Mouse (Mus musculus): ENCODE results near the gene Tm7sf2.

Tm7sf2 gene

DNA sequence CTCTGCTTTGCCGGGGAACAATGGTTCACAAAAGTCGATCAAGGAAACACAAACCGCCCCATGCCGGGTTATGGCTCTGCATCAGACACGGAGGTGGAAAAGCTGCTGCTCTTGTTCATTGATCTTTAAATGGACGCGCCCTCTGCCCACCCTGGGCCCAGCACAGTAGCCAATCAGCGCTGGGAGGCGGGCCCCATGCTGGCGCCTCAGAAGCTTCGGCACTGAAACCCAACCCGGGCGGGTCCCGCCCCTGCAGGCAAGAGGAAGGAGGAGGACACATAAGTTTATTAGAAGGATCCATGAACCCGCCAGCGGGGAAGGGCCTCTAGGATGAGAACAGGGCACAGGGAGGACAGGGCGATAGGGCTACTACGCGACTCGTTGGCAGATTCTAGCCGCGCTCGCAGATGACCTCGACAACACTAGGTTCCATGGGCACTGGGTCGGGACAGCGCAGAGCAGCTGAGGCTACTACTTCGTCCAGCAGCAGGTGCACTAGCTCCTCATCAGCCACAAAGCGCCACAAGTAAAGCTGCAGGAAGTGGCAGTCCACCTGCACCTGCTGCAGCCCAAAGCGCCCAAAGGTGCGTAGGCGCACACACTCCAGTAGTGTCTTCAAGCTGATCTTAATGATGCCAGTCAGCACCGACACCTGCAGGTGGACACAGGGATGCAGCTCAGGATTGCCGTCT lies at the start of gene Tm7sf2:
Tm7sf2 (minus strand) TSS at position 650 of the 692 bp plus-strand sequence.
- DNase-seq (ENCODE audit: extremely low read depth, low read depth, low spot score): no peak

DNA sequence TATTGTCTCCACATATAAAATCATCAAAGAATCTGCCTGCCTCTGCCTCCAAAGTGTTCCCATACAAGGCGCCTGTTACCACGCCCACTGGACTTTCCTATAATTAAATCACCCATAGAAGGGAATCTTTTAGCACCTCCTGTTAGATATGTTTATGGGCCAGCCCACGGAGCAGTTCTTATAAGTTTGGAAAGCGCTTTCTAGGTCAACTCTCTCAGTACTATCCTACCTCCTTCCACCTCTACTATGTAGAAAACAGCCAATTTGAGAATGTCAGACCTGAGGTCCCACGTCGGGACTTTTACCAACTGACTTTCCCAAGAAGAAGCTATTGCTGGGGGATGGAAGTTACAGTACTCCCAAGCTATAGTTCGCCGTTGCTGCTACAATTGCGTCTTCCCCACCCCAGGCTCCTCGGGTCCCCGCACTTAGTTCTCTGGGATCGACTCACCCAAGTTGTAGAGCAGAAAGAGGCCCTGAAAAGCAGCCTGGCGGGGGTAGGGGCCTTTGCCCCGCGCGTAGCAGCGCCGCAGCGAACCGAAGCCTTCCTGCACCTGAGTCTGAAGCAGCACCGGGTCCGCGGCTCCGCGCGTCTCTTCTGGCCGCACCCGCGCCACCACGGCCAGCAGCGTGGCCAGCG lies 49.3 kb upstream of the Tm7sf2 start:
- no peak for DNase-seq (ENCODE audit: extremely low read depth, low read depth, low spot score)

DNA sequence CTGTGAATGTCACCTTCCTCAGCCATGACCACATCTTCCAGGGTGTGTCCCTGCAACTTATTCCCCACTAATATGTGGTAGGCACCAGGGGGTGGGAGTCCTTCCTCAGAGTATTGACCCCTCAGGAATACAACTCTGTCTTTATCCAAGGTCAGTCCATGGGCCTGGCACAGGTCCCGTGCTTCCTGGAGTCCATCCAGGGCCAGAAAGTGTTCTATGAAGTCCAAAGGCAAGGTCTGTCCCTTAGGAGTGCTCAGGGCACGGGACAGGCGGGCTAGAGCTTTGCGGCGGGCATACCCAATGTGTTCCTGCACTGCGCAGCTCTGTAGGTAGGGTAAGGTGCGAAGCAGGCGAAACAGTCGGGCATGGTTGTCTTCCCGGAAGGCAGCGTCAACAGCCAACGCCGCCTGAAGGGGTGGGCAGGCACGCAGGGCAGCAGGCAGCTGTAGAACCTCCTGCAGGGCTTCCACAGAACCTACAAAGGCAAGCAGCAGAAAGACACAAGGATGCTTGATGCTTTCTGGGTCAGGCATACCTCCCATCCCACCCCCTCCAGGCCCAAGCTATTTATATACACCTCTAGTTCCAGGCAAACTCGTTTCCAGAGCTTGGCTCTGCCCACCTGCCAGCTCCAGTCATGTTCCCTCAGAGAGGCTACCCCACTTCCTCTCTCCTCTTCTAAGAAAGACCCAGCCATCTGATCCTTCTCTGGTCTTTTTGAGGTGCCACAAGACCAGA lies 48.1 kb upstream of the Tm7sf2 start:
- no peak for DNase-seq (ENCODE audit: extremely low read depth, low read depth, low spot score)

- no peak for DNase-seq (ENCODE audit: extremely low read depth, low read depth, low spot score)
Measured at GRCm38 (mm10) chr19:6113116-6113515, 44.9 kb upstream of the Tm7sf2 start.

GRCm38 (mm10) chr19:6105586-6105985 lies 37.4 kb upstream of the Tm7sf2 start, which contains the start of gene Naaladl1:
Gene Naaladl1 (plus strand): TSS chr19:6105782.
- DNase-seq (ENCODE audit: extremely low read depth, low read depth, low spot score): no peak

DNA sequence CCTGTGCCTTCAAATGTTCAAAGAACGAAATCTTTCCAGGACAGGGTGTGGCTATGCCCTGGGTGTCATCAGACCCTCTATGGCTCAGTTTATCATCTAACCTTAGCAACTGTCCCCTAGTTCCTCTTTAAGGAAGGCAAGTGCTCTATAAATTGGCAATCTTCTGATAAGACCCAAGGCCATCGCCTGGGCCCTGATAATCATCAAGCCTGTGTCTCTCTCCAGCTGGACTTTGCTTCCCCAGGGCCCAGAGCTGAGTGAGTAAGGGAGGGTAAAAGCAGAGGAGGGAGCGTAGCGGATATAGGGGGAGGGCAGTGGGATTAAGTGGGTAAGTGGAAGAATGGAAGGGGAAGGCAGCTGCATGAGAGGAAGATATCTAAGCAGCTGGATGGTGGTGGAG lies 36.3 kb upstream of the Tm7sf2 start:
- DNase-seq (ENCODE audit: extremely low read depth, low read depth, low spot score): no peak

GRCm38 (mm10) chr19:6102169-6102853 lies 34.1 kb upstream of the Tm7sf2 start:
- DNase-seq (ENCODE audit: extremely low read depth, low read depth, low spot score): no peak

DNA sequence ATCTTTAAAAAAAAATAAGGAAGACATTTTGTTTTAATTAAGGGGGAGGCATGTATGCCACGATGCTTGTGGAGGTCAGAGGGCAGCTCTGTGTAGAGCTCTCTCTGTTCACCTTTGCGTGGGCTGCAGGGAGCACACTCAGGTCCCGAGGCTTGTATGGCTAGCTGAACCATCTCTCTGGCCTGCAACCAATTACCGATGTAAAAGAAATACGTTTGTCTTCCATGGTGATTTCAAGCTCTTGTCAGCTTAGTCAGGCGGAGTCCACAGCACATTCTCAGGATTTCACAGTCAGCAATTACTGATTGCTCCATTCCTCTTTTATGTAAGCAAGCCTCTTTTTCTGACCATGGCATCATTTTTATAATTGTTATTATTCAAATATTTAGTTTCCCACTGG lies 33.0 kb upstream of the Tm7sf2 start:
- no peak for DNase-seq (ENCODE audit: extremely low read depth, low read depth, low spot score)

DNA sequence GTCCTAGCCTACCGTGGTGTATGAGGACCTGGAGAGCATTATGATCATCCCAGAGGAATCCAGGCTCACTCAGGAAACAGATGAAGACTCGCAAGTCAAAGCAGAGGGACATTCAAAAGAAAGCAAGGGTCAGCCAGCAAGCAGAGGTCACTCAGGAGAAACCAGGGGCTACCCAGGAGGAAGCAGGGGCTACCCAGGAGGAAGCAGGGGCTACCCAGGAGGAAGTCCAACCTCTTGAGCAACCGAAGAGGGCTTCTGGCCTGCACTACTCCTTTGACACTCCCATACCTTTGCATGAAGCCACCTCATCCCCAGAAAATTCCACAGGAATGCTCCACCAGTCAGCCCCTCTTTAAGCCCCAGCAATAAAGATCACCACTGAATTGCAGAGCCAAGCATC lies 29.7 kb upstream of the Tm7sf2 start:
- DNase-seq (ENCODE audit: extremely low read depth, low read depth, low spot score): no peak

DNA sequence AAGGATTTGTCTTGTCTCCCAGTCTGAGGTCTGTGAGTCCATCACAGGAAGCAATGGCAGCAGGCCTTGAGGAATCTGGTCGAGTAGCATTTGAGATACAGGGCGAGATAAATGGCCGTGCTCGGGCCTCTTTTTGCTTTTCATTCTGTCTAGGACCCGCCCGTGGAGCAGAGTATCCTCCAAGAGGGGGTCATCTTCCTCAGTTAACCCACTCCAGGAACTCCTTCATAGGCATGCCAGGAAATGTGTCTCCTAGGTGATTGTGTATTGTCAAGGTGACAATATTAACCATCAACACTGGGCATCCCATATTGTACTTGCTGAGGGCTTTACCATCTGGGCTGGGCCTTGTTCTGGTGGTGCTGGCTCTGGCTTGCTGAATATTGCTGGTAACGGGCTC lies 25.9 kb upstream of the Tm7sf2 start, which contains the start of gene AC131692.1:
AC131692.1 (plus strand) TSS at position 301 of the 400 bp plus-strand sequence.
- DNase-seq (ENCODE audit: extremely low read depth, low read depth, low spot score): no peak

GRCm38 (mm10) chr19:6088841-6089240 lies 20.7 kb upstream of the Tm7sf2 start:
- DNase-seq (ENCODE audit: extremely low read depth, low read depth, low spot score): no peak

DNA sequence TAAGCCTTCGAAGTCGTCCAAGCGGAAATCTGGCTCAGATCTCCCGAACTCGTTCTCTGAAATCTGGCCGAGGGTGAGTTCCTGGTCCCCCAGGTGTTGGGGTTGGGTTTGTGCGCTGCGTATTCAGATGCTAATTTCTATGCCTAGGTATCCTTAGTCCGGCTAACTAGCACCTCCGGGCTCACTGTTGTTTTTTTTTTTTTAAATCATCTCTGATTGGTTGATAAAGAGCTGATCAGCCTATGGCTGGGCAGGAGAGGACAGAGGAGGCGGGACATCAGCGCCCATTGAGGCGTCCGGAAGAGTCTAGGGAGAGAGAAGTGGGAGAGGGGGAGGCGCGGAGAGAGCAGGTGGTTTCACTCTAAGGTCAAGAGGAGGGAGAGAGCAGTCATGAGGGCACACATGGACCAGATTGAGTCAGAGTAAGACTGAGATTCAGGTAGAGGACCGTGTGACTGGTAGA lies 17.3 kb upstream of the Tm7sf2 start:
- DNase-seq (ENCODE audit: extremely low read depth, low read depth, low spot score): no peak

- DNase-seq (ENCODE audit: extremely low read depth, low read depth, low spot score): peak; percentile 77
Measured at GRCm38 (mm10) chr19:6084478-6085248, 16.5 kb upstream of the Tm7sf2 start, which contains the start of the genes Zfpl1 and Cdca5. Gene Zfpl1 (minus strand): TSS chr19:6084956. Gene Cdca5 (plus strand): TSS chr19:6084983.

- no peak for DNase-seq (ENCODE audit: extremely low read depth, low read depth, low spot score)
Measured at GRCm38 (mm10) chr19:6082156-6082555, 14.0 kb upstream of the Tm7sf2 start, which contains the start of gene Gm28374. Gene Gm28374 (minus strand): TSS chr19:6082256.

GRCm38 (mm10) chr19:6079983-6080480 lies 11.9 kb upstream of the Tm7sf2 start, which contains the start of gene Tmem262:
Gene Tmem262 (plus strand): TSS chr19:6080033.
- DNase-seq (ENCODE audit: extremely low read depth, low read depth, low spot score): no peak

GRCm38 (mm10) chr19:6076564-6077393 lies 8.6 kb upstream of the Tm7sf2 start, which contains the start of gene Vps51:
Gene Vps51 (minus strand): TSS chr19:6077231.
- DNase-seq (ENCODE audit: extremely low read depth, low read depth, low spot score): no peak

DNA sequence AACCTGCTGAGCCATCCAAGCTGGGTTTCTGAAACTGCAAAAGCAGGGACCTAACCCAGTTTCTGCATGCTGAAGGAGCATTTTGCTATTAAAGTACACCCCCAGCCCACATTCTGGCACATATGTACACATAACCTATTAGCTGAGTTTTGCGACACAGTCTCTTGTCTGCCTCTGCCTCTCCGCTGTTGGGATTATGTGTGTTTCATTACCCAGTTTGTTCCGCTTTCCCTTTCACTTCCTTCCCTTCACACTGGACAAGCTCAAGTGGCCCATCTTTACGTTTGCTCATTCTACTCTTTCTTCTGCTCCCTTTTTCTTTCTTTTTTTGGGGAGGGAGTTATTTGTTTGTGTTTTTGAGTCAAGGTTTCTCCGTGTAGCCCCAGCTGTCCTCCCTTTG lies 5.7 kb upstream of the Tm7sf2 start:
- DNase-seq (ENCODE audit: extremely low read depth, low read depth, low spot score): no peak

DNA sequence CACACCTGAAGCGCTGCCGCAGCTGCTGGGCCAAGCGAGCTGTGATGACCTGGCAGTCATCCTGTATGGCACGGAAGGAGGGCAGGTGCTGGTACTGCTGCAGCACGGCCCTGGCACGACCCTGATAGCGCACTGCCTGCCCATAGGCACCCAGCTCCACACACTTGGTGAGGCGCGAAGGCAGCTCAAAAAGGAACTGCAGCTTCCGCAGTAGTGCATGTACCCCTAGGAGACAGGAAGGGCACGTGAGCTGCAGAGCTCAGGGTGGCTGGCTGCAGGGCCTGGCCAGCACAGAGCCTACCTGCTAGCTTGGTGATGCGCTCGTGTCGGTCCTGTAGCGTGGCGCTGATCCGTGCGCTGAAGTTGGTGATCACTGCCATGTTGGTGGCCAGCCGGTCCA lies 3.1 kb upstream of the Tm7sf2 start:
- no peak for DNase-seq (ENCODE audit: extremely low read depth, low read depth, low spot score)

All from fat pad, adult 2 months (tissue).